Mouse (Mus musculus): ENCODE results near the gene Sarnp. TPM values are rescaled to one million over a fixed set of nuclear protein-coding genes. Genes with fewer than 3 reads are reported as not detected.

The Sarnp gene
- polyA plus RNA-seq, 1 experiment: 7.1 TPM

DNA sequence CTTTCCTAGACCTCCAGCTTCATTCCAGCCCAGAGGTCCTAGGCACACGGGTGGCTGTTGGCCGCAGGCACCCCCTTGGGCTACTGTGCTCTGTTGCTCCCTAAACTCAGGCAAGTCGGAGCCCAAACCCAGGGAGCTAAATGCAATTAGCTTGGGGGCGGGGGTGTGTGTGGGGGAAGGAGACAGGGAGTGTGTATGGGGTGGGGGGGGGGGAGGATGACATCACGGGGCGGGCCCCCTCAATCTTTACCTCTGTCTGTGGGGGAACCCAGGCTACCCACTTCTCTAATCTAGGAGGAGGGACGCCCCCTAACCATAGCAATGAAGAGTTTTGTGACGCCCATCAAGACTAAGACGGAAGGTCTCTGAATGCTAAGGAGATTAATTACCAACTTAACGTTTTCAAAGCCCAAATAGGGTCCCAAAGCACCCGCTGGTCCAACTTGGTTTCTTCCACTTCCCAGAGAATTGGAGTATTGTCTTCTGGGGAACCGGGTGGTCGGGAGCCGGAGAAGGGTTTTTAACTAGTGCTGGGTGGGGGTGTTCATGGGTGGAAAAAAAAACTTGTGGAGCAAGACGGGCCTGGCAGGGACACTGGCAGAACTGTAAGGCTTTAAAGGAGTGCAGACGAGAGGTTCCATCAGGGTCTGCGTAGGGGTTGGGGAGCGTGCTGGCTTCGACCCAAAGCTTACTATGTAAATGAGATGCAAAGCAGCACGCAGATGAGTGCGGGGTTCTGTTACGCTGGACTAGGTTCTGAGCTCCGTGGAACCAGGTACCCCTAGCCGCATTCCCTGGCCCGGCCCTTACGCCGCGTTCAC lies 12.7 kb upstream of the Sarnp start, which contains the start of gene Tmem198b:
TSS of gene Tmem198b (minus strand) at position 100 of the 821 bp plus-strand sequence.
- no peak for TF ChIP-seq GATA1 (IDR thresholded peaks at IDR 0.05; ENCODE audit: low read length)

DNA sequence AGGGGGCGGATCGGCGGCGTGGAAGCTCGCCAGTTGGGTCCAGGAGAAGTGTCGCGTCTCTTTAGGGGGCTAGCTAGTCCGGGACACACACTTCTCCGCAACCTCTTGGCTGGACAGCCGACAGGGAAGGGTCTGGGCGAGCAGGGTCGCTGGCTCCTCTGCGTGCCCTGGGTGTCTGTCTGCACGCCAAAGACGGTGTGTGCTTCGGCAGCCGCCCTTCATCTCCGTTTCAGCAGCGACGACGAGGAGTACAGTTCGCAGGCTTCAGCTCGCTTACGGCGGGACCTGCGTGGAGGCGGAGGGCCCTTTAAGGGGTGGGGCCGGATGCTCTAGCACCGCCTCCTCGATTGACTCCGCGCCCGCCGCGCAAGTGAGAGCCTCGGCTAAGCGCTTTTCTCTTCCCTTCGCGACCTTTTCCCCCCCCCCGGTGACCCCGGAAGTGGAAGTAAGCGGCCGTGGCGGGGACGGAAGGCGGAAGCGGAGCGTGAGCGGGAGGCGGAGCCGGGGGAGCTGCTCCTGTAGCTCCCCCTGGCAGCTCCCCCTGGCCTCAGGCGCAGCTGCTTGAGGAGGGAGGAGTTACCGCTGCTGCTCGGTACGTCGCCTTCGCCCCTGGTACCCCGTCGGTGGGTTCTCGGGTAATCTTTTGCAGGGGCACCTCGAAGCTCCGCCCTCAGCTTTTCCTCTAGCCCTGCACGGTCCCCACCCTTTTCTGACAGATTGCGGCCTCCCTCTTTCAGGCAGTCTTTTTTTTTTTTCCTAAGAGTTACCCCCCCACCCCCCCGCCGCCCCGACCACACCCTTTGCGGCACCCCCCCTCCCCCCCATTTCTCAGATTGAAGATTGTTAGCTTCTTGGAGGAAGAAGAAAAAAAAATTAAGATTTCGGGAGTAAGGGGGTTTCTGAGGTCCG lies 11.8 kb upstream of the Sarnp start:
- no peak for TF ChIP-seq GATA1 (IDR thresholded peaks at IDR 0.05; ENCODE audit: low read length)

DNA sequence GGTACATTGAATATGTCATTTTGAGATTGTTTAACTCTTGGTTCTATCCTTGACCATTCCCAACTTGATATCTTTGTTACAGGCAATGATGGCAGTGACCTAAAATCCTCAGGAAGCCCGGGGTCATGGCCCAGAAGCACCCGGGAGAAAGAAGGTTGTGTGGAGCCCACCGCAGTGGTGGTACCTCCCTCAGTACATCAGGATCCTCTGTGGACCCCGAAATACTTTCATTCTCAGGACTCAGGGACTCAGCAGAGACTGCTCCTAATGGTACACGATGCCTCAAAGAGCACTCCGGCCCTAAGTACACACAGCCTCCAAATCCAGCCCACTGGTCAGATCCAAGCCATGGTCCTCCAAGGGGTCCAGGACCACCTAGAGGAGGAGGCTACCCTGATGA lies 11.0 kb upstream of the Sarnp start:
- no peak for TF ChIP-seq GATA1 (IDR thresholded peaks at IDR 0.05; ENCODE audit: low read length)

DNA sequence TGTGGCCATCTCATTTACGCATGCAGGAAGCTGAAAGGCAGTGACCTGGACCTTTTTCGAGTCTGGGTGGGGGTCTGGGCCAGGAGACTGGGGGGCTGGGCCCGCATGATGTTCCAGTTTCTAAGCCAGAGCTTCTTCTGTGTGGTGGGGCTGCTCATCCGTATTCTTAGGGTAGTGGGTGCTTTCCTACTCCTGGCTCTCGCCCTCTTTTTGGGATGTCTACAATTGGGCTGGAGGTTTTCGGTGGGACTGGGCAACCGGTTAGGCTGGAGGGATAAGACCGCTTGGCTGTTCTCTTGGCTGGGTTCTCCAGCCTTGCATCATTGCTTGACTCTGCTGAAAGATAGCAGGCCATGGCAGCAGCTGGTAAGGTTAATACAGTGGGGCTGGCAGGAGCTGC lies 10.1 kb upstream of the Sarnp start:
- TF ChIP-seq GATA1 (IDR thresholded peaks at IDR 0.05; ENCODE audit: low read length): no peak

DNA sequence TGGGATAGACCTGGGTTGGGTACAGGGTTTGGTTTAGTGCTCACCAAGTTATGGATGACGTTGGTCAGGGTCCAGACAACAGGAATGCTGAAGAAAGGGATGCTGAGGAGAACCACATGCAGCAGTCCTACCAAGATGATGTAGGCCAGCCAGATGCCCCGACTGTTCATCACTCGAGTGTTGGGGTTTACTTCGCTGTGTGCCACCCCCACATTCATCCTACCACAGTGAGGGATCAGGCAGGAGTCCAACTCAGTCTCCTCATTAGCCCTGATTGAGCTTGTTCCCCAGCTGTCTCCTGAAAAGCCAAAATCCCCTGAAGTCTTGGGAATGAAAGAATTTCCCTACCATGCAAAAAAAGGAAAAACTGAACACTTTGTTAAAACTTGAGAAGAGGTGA lies 3.1 kb downstream of the Sarnp start:
- TF ChIP-seq GATA1 (IDR thresholded peaks at IDR 0.05; ENCODE audit: low read length): no peak

DNA sequence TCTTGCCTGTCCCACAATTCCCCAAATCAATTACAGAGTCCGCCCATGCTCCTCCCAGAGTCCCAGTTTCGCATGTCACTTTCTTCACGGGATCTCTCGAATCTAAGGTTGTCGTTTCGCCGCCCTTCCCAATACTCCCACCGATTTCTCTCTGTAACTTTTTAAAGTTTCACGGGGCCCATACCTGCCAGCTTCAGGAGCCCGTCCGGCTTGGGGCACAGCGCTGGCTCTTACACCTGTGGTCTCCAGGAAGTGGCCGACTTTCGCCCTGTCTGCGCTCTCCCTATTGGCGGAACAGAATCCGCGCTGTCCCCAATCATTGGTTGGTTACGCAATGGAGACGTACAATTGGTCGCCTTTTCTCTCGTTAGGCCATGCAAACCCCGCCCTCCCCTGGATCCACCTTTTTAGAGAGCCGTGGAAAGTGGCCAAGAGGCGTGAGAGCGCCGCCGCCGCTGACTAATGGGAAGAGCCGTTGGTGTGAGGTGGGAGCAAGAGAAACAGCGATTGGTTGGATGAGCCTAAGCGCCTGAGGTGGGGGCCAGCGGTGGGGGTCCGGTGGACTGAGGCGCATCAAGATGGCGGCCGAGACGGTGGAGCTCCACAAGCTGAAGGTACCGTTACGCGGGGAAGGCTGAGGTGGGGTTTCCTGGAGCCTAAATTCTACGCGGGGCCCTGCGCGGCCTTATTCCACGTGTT lies 4.4 kb downstream of the Sarnp start, which contains the start of gene Ormdl2:
TSS of gene Ormdl2 (minus strand) at position 288 of the 699 bp plus-strand sequence.
- no peak for TF ChIP-seq GATA1 (IDR thresholded peaks at IDR 0.05; ENCODE audit: low read length)

DNA sequence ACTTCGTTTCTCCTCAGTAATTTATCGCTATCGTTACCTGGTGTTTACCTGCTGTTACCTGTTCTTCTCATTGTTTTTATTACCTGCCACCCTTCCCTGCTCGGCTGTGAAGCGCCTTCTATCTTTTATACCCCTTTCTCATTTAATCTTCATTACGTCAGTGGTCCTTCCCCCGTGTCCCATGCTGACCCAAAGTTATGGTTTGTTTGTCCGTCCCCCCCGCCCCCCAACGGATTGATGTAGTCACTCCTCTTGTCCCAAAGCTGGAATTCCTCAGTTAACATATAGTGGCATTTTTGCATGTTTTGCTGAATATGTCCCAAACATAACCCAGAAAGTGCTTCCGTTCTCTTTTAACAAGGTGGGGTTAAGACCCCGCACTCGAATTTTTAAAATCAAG lies 5.0 kb downstream of the Sarnp start:
- TF ChIP-seq GATA1 (IDR thresholded peaks at IDR 0.05; ENCODE audit: low read length): no peak

DNA sequence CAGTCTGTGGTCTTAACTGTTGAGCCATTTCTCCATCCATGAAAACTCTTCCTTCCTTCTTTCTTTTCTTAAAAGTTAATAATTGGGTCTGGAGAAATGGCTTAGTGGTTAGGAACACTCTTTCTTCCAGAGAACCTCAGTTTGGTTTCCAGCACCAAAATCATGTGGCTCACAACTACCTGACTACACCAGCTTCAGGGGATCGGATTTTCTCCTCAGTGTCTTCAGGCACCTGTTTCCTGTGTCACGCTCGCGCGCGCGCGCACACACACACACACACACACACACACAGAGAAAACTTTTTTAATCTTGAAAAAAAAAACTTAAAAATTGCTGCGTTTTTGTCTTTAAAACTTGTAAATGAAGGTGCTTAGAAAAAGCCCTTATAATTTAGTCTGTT lies 6.7 kb downstream of the Sarnp start:
- TF ChIP-seq GATA1 (IDR thresholded peaks at IDR 0.05; ENCODE audit: low read length): no peak

DNA sequence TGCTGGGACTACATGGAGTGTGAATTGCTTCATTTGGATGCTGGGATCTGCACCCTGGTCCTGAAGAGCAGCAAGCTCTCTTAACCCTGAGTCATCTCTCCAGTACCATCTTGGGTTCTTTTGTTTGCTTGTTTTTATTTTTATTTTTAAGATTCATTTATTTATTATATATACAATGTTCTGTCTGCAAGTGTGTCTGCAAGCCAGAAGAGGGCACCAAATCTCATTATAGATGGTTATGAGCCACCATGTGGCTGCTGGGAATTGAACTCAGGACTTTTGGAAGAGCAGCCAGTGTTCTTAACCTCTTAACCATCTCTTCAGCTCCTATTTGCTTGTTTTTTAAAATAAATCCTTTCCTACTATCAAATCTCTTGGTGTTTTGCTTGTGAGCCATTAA lies 20.3 kb downstream of the Sarnp start:
- TF ChIP-seq GATA1 (IDR thresholded peaks at IDR 0.05; ENCODE audit: low read length): no peak

DNA sequence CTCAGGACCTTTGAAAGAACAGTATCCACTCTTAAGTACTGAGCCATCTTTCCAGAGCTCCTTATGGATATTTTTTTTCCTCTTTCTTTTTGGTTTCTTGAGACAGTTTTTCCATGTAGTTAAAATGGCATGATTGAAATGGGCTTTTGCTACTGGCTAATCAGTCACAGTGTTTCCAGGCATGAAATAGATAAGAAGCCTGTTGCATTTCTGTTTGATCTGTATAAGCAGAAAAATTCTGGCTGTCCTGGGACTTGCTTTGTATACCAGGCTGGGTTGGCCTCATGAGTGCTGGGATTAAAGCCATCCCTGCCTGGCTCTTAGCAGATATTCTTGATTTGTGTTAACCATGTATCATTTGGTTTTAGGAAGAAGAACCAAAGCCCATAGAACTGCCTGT lies 22.3 kb downstream of the Sarnp start:
- no peak for TF ChIP-seq GATA1 (IDR thresholded peaks at IDR 0.05; ENCODE audit: low read length)

DNA sequence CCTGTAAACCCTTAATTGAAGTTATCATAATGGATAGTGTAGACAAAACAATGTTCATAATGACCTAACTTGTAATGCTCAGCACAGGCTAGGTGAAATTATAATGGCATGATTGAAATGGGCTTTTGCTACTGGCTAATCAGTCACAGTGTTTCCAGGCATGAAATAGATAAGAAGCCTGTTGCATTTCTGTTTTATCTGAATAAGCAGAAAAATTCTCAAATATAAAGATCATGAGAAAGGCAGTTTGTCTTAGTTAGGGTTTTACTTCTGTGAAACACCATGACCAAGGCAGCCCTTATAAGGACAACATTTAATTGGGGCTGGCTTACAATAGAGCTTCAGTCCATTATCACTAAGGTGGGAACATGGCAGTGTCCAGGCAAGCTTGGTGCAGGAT lies 23.5 kb downstream of the Sarnp start:
- TF ChIP-seq GATA1 (IDR thresholded peaks at IDR 0.05; ENCODE audit: low read length): no peak

DNA sequence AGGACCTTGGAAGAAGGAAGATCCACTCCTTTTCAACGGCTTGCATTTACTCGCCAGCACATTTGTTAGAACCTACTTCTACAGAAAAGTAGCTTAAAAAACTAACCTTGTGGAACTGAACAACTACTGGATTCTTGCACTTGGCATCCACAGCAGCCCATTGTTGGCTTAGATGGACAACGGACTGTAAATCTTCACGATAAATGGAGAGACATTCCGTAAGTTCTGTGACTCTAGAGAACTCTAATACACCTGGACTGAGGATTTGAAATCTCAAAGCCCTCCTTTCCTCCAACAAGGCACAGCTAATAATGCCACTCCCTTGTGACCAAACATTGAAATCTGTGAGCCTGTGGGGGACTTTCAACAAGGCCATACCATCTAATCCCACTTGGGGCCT lies 26.1 kb downstream of the Sarnp start:
- no peak for TF ChIP-seq GATA1 (IDR thresholded peaks at IDR 0.05; ENCODE audit: low read length)

DNA sequence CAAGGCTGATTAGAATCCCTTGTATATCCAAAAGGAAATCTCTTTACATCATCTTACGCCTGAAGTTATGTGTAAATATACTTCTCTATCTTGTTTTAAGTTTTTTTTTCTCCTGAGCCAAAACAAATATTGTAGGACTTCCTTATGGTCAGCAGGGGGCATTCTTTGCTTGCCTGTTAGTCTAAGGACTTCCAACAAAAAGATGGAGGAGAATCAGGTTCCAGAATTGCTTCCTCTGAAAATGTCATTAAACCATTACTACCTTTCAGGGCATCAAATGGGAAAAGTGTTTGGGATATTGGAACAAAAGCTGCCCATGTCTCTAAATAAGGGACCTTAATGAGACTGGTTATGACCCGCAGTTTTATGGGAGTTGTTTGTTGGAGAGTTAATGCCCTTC lies 28.4 kb downstream of the Sarnp start:
- TF ChIP-seq GATA1 (IDR thresholded peaks at IDR 0.05; ENCODE audit: low read length): no peak

DNA sequence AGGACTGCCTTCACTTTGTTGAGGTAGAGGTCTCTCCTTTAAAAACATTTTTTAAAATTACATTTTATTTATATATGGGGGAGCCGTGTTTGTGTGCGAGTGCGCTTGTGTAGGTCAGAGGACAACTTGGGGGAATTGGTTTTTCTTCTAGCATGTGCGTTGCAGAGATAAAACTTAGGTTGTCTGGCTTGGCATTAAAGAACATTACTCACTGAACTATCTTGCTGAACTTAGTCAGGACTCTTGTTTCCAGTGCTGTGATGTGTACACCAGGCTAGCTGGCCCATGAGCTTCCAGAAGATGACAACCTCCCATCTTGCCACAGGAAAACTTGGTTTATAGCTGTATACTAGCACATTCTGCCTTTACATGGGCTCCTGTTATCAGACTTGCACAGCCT lies 29.5 kb downstream of the Sarnp start:
- no peak for TF ChIP-seq GATA1 (IDR thresholded peaks at IDR 0.05; ENCODE audit: low read length)

DNA sequence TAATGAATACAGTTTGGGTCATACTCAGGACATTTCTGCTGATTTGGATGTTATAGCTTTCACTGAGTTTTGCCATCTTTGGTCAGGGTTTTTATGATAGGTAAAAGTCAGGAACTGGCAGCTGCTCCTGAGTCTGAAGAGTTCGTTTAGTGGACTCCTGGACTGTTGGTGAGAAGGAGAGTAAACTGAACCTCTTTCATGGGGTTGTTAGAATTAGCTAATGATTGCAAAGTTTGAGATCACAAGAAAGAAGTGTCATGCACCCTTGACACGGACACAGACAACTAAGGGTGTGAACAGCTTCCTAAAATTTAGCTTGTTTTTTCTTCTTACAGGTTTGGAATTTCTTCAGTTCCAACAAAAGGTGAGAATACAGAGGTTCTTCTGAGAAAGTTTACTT lies 31.3 kb downstream of the Sarnp start:
- TF ChIP-seq GATA1 (IDR thresholded peaks at IDR 0.05; ENCODE audit: low read length): no peak

DNA sequence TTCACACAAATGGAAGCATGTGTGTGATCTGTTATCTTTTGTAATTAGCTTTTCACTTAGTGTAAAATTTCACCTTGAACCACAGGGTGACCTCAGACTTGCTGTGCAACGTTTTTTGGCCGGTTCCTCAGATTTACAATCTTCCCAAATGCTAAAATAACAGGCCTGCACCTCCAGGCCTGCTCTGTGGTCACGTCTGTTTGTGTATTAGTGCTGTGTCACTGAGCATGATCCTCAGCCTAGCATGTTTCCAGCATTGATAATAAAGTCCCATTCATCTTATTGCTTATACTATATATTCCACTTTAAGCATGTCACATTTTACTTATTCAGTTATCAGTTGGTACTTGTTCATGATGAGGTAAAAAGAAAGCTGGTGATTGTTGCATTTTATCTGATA lies 33.2 kb downstream of the Sarnp start:
- TF ChIP-seq GATA1 (IDR thresholded peaks at IDR 0.05; ENCODE audit: low read length): peak; percentile 35
